Mouse (Mus musculus): Measurements from ENCODE around the gene Nlk.

The Nlk gene

DNA sequence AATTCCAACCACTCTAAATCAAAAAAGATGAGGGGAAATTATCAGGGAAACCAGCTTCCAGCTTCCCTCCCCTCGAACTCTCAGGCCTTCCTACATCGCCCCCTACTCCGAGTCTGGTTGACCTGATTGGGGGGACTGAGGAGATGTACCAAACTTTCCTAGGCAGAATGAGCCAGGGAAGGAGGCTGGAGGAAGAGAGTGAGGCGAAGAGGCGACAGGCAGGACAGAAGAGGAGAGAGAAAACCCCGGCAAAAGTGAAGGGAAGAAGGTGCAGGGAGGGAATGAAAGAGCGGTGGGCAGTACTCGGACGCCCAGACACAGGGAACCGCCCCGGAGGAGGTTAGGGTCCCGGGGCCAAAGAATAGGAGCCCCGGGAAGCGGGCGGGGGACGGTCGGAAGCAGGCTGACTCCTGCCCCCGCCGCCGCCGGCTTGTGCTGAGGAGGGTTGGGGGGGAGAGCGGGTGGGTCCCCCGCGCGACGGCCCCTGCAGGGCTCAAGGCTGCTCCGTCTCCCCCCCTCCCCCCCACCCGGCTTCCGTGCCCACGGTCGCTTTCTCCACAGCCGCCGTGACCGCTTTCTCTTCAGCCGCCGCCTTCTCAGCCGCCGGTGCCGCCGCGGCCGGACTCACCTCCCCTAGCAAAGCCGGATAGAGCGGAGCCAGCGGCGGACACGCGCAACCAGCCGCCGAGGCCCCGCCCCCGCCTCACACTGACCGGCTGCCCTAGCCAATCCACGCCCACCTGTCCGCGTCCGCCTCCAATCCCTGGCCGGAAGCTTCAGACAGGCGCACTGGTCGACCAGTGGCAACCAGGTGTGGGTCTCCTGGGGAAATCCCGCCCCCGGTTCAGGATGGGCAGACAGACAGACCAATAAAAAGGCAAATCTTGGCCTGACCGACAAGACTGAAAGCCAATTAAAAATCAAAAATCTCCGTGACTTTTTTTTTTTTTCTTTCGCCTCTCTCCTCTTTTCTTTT lies at the start of gene Nlk:
Gene Nlk (minus strand): TSS at position 597 of the 976 bp plus-strand sequence.
- peak; percentile 100 for DNase-seq (ENCODE audit: low spot score in 2 of 2)

DNA sequence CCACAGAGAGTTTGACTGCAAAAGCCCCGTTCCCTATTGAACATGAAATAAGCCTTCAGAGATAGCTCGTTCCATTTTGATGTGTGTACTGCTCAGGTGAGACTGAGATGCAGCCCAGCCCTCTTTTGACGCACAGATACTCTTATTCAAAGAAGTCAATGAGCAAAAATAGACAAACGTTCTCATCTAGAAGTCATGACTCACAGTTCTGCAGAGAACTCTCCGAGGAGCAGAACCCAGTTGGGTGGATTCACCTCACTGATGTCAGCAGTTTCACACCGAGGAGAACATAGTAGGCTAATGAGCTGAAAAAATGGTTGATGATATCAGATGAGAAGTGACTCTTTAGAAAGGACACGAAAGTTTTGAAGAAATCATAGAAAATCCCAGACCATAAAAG lies 49.1 kb upstream of the Nlk start:
- no peak for DNase-seq (ENCODE audit: low spot score in 2 of 2)

GRCm38 (mm10) chr11:78745475-78745874 lies 48.3 kb upstream of the Nlk start:
- DNase-seq (ENCODE audit: low spot score in 2 of 2), result no peak

DNA sequence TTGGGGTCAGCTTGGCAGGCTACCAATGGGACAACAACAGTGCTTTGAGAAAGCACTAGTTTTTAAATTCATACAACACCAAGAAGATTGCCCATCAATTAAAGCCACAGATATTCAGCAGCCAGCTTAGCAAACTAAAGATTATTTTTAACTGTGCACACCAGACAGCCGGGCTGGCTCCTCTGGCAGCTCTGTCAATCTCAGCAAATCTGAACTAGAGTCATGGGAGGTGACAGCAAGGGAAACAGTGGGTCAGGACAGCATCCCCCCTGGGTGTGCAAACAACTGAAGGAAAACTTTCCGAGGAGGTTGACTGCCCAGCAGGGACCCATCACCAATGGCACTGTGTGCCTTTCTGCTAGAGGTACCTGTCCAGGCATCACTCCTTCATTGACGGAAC lies 45.3 kb upstream of the Nlk start:
- no peak for DNase-seq (ENCODE audit: low spot score in 2 of 2)

DNA sequence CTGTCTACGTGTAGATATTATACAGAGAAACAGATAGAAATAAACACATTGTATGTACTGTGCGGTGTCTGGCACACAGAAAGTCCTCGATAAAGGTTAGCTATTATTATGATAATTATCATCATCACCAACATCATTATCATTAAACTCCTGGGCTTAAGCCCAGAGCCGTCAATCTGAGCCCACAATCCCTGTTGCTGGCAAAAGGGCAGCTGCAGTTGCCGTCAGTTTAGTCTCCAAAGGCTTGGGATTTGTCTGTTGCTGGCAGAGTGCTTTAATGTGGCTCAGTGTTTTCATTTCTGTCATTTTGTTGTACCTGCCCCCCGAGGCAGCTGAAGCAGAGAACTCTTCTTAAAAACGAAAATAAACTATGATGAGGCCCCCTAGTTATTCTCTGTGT lies 44.8 kb upstream of the Nlk start:
- DNase-seq (ENCODE audit: low spot score in 2 of 2), result peak in 1 of 2 experiments; percentile 38

- DNase-seq (ENCODE audit: low spot score in 2 of 2), result no peak
Measured at GRCm38 (mm10) chr11:78739361-78739760, 42.2 kb upstream of the Nlk start.

- DNase-seq (ENCODE audit: low spot score in 2 of 2), result no peak
Measured at GRCm38 (mm10) chr11:78736877-78737408, 39.8 kb upstream of the Nlk start.

DNA sequence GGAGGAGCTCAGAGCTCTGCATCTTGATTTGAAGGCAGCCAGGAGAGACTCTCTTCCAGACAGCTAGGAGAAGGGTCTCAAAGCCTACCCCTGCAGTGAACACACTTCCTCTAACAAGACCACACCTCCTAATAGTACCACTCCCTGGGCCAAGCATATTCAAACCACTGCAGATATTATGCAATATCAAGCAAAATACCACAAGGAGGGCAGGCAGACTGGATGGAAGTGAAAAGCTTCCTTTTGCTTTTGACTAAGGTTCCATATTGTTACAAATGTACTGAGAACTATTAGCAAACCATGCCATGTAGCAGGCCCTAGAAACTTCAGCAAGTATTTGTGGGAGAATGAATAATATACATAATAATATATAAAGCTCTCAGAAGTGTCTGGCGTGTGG lies 38.0 kb upstream of the Nlk start:
- no peak for DNase-seq (ENCODE audit: low spot score in 2 of 2)

DNA sequence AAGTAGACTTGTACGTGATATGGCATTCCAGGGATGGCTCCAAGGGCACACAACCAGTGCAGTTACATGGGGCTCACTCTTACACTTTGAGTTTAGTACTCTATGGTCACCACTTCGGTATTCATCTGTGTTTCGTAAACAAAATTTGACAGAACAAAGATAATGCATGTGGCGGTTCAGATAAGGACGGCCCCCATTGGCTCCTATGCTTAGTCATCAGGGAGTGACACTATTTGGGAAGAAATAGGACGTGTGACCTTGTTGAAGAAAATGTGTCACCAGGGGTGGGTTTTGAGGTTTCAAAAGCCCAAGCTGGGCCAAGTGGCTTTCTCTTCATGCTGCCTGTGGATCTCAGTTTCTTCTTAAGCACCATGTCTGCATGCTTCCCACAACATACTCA lies 35.4 kb upstream of the Nlk start:
- DNase-seq (ENCODE audit: low spot score in 2 of 2), result no peak

DNA sequence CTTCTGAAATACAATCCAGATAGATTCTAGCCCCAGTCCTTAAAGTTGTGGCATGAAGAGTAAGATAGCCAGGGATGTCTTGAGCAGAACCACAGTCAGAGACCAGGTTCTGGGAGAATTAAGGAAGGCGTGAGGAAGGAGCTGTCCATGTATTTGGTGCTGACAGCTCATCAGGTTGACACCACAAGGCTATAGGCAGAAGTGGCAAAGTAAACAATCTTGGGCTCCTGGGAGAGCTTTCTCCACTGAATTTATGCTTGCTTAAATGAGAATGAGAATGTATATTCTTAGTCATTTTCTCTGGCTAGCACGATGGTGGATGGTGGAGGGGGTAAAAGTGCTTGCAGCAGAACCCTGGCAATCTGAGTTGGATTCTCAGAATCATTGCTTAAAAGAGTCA lies 33.7 kb upstream of the Nlk start:
- DNase-seq (ENCODE audit: low spot score in 2 of 2), result no peak

GRCm38 (mm10) chr11:78728041-78728440 lies 30.9 kb upstream of the Nlk start:
- DNase-seq (ENCODE audit: low spot score in 2 of 2), result no peak

DNA sequence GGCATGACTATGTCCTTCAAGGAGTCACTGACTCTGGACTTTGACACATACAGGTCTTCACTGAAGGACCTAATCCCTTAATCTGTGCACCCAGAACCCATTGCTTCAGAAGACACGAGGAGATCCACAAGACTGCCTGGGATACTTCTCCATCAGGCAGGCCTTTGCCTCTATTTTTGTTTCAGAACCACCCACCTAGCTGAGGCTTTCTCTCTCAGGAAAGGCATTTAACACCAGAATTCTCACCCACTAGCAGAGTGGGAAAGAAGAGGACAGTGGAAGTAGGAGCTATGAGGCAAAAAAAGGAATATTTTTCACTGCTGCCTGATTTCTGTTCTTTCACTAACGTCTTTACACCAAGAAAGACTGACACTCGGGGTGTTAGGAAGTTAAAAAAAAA lies 29.2 kb upstream of the Nlk start:
- no peak for DNase-seq (ENCODE audit: low spot score in 2 of 2)

GRCm38 (mm10) chr11:78724792-78725191 lies 27.6 kb upstream of the Nlk start:
- no peak for DNase-seq (ENCODE audit: low spot score in 2 of 2)

DNA sequence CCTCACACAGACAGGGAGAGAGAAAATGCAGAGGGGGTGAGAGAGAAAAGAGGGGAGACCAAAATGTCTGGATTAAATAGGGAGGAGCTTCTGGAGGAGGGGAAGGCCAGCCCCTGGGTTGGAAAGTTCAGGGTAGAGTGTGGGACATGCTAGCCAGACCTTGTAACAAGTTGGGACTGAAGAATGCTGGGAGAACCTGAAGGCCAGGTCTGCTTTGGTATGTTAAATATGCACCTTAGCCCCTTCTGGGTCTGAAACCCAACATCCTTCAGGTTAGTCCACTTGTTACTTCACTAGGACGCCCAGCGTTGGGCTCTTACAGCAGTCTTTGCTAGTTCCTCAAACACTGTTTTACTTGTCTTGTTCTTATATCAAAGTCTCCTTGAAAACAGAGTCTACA lies 24.2 kb upstream of the Nlk start:
- DNase-seq (ENCODE audit: low spot score in 2 of 2), result no peak

GRCm38 (mm10) chr11:78717655-78718054 lies 20.5 kb upstream of the Nlk start:
- no peak for DNase-seq (ENCODE audit: low spot score in 2 of 2)

- DNase-seq (ENCODE audit: low spot score in 2 of 2), result no peak
Measured at GRCm38 (mm10) chr11:78708642-78709041, 11.5 kb upstream of the Nlk start.

DNA sequence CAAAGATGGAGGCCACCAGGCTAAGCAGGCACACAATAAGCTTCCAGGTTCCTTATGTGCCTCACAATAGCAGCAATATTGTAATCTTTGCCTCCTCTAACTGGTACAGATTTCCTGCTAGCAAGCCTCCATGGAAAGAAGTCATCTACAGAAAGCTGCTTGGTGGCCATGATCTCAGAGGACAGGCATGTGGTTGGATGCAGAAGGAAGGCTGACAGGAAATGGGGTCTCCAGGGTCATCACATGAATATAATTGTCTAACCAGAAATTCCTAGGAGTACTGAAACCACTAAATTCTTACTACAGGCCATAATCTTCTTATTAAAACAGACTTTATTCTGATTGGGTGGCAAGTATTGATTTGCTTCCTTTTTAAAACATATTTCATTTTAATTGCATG lies 8.9 kb upstream of the Nlk start:
- no peak for DNase-seq (ENCODE audit: low spot score in 2 of 2)

DNA sequence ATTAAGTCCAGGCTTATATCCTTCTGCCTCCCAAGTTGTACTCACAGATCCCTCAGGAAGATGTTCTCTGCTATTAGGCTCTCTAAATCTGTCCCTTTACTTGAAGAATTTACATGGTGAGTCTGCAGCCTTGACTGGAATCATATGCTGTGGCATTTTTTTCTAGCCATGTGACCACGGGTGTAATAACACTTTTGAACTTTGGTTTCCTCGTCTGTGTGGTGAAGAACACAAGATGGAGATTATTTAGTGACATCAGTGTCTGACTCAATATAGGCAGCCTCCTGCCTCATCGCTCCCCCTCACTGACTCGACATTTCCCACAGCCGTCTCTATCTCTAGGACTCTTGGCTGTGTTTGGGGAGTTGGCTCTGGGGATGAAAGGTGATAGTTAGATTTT lies 5.9 kb upstream of the Nlk start:
- DNase-seq (ENCODE audit: low spot score in 2 of 2), result no peak

DNA sequence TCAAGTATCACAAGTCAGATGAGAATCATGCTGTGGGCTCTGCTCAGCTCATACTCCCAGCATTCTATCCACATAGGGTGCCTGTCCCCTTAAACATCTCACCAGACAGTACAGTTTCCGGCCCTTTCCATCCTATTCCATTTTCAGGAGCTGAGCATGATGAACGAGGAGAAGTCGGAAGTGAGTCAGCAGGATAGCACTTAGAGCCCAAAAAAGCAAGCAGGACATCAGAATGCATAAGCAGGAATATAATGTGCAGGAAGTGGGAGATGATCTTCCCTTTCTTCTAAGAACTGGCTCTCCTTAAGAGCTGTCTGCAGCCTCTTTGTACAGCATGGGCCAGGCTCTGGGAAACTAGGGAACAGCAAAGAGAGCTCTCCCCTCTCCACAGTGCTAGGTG lies 5.1 kb upstream of the Nlk start:
- DNase-seq (ENCODE audit: low spot score in 2 of 2), result peak in 1 of 2 experiments; percentile 35

DNA sequence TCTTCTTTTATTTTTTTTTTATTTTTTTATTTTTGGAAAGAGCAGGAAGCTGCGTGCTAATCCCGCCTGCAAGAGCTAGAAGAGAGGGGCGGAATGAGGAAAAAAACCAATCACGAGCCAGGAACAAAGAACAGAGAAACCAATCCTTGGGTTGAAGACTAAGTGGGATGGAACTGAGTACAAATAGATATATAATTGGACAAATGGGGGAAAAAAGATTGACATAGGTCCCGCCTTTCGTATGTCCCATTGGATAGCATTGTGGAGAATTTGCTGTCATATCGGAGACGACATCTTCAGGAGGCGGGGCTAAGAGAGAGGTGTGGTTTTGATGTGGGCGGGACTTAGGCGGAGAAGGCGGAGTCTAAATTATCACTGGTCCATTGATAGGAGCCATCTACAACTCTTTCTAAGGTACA lies 589 bp upstream of the Nlk start:
- DNase-seq (ENCODE audit: low spot score in 2 of 2), result peak; percentile 94 to 97

DNA sequence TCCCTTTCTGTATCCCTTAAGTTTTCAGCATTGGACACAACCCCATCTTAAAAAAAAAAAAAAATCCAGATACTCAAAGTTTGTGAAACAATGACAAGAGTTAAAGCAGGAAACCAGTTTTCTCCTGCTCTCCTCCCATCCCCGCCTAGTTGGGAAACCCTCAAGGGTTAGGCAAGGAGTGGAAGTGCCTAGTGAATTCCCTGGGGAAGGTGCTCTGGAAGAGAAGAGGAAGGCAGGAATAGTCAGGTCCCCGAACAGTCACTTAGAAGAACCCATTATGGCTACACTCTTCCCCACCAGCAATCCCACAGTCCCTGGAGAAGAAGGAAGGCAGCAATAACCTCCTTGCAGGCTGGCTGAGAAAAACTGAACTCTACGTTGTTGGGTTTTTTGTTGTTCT lies 2.9 kb downstream of the Nlk start:
- DNase-seq (ENCODE audit: low spot score in 2 of 2), result no peak

GRCm38 (mm10) chr11:78693307-78693706 lies 3.9 kb downstream of the Nlk start:
- no peak for DNase-seq (ENCODE audit: low spot score in 2 of 2)

DNA sequence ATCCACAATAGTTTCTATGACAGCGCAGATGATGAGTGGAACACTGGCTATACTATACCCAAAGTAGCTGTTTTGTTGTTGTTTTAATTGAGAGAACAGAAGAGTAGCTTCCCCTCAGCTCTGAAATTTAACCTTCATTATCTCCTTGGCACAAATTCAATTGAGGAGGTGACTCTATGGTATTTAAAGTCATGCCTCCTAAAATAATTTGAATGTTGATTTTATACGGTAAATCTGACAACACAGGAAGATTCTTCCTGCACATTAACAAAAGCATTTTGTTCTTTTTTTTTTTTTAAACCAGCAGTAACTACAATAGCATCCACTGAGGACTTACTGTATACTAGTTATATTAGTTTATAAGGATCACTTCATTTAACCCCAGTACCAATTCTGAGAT lies 6.0 kb downstream of the Nlk start:
- no peak for DNase-seq (ENCODE audit: low spot score in 2 of 2)

All from right cerebral cortex, postnatal 10 days (tissue).